Mouse (Mus musculus) sigmoid colon, adult 10 weeks (tissue): ENCODE data around the gene Suox. TPM values are rescaled to one million over a fixed set of nuclear protein-coding genes. Genes with fewer than 3 reads are reported as not detected.

ENCODE experiments used
- polyA plus RNA-seq: library from polyadenylated mRNA; stranded (reverse); fragments of 350-450 nt; fragmentation: Illumina TruSeq; extraction: RNeasy Lipid Tissue Mini Kit (QIAGEN cat#74804); gene quantifications from one replicate; pipeline ENCODE4 v1.2.3, GENCODE M21; 2014; ENCODE audit warnings: low read depth, low replicate concordance

Suox gene
- polyA plus RNA-seq, result 5.9 TPM

GRCm38 (mm10) chr10:128673763-128674468 is at the start of gene Suox:
TSS of gene Suox (minus strand) at chr10:128674073.

GRCm38 (mm10) chr10:128704491-128705316 is 30.8 kb upstream of the Suox start, which contains the start of gene Cdk2:
TSS of gene Cdk2 (minus strand) at chr10:128705031.

GRCm38 (mm10) chr10:128703895-128704294 is 30.0 kb upstream of the Suox start, which contains the start of gene Pmel:
TSS of gene Pmel (plus strand) at chr10:128704195.

GRCm38 (mm10) chr10:128695992-128696807 is 22.3 kb upstream of the Suox start, which contains the start of gene Rab5b:
TSS of gene Rab5b (minus strand) at chr10:128696264.

GRCm38 (mm10) chr10:128645111-128646011 is 28.5 kb downstream of the Suox start, which contains the start of gene Ikzf4:
TSS of gene Ikzf4 (minus strand) at chr10:128645991.

GRCm38 (mm10) chr10:128626311-128627310 is 47.3 kb downstream of the Suox start, which contains the start of gene Rps26:
TSS of gene Rps26 (minus strand) at chr10:128626747.

Other genes with a start within 250 kb of the Suox start
- 52.5 TPM for gene Smarcc2, start 214.8 kb downstream of the Suox start, polyA plus RNA-seq
- gene Myl6, start 179.9 kb downstream of the Suox start, polyA plus RNA-seq, result 157 TPM
- not detected for gene Myl6b, start 175.4 kb downstream of the Suox start, polyA plus RNA-seq
- gene Esyt1, start 148.2 kb downstream of the Suox start, polyA plus RNA-seq, result 6.7 TPM
- 1.0 TPM for gene Zc3h10, start 126.3 kb downstream of the Suox start, polyA plus RNA-seq
- 31.9 TPM for gene Rpl41, start 124.8 kb downstream of the Suox start, polyA plus RNA-seq
- 83.2 TPM for gene Pa2g4, start 108.1 kb downstream of the Suox start, polyA plus RNA-seq
- gene Erbb3, start 84.4 kb downstream of the Suox start, polyA plus RNA-seq, result 177 TPM
- gene Rps26, start 47.3 kb downstream of the Suox start, polyA plus RNA-seq, result 10.0 TPM
- gene Ikzf4, start 28.1 kb downstream of the Suox start, polyA plus RNA-seq, result 0.60 TPM
- 100 TPM for gene Rab5b, start 22.2 kb upstream of the Suox start, polyA plus RNA-seq
- gene Pmel, start 30.1 kb upstream of the Suox start, polyA plus RNA-seq, result not detected
- 21.9 TPM for gene Cdk2, start 31.0 kb upstream of the Suox start, polyA plus RNA-seq
- gene Dgka, start 70.8 kb upstream of the Suox start, polyA plus RNA-seq, result 76.1 TPM
- gene Pym1, start 73.8 kb upstream of the Suox start, polyA plus RNA-seq, result 0.95 TPM
- gene Mmp19, start 116.8 kb upstream of the Suox start, polyA plus RNA-seq, result 7.0 TPM
- 61.1 TPM for gene Dnajc14, start 130.0 kb upstream of the Suox start, polyA plus RNA-seq
- gene Tmem198b, start 130.3 kb upstream of the Suox start, polyA plus RNA-seq, result 8.0 TPM
- gene Sarnp, start 143.3 kb upstream of the Suox start, polyA plus RNA-seq, result 258 TPM
- gene Ormdl2, start 147.6 kb upstream of the Suox start, polyA plus RNA-seq, result 259 TPM
- gene Gdf11, start 217.6 kb upstream of the Suox start, polyA plus RNA-seq, result 2.7 TPM
- 777 TPM for gene Cd63, start 226.9 kb upstream of the Suox start, polyA plus RNA-seq
- 3.9 TPM for gene Rdh5, start 248.8 kb upstream of the Suox start, polyA plus RNA-seq
- gene Bloc1s1, start 250.0 kb upstream of the Suox start, polyA plus RNA-seq, result not detected